Mouse (Mus musculus) left cerebral cortex, postnatal 4 days (tissue): ENCODE measurements at regions not wholly inside any gene's neighbourhood (a gene's known extent, or its start where the extent isn't known, plus 50 kb on each side); places are given as distances from the start of the nearest gene placed in this dataset. TPM values are rescaled to one million over a fixed set of nuclear protein-coding genes. Genes with fewer than 3 reads are reported as not detected.

Source experiments
- microRNA-seq: library from miRNA; unstranded; fragments of <30 nt; microRNA quantifications from one replicate; pipeline ENCODE4 v1.2.0, GENCODE M21; 2022

Small RNA genes lying in the stretch of these regions (microRNA-seq; reads per million reads assigned to microRNA genes)
- gene Mir6363: not detected
